9 mouse cellular contexts compared by ENCODE assay signal in genomic region chr7:19179173-19179572, GRCm38 (mm10). TPM values are rescaled to one million over a fixed set of nuclear protein-coding genes. Genes with fewer than 3 reads are reported as not detected.
DNase-seq lines count a peak whose midpoint lies in the region; ATAC-seq and TF ChIP-seq lines count a peak whose summit lies in the region.
"Had no signal": no experiment of that assay in that cellular context is flagged by ENCODE, and none has a peak within 500 bp of the region (broad histone marks: within the 10 kb centered on the region; RNA-seq: fewer than 3 reads in every experiment).

No protein-coding gene starts in this region.

- peak overlapping the region; percentile 68 for H3K9ac ChIP-seq in MEL (ENCODE audit: control insufficient read depth, low read depth, low read length, poor library complexity, severe bottlenecking)
- H3K9ac ChIP-seq in forebrain, postnatal 0 days, result peak overlapping the region; percentile 39
- peak overlapping the region; percentile 49; the same call in 1 of the 2 replicates for H3K9ac ChIP-seq in hindbrain, embryonic 13.5 days

- WGBS in forebrain, postnatal 0 days, result 7% methylated on average over 28 of the region's 32 CpGs
- 1% methylated on average over 31 of the region's 32 CpGs for WGBS in hindbrain, embryonic 13.5 days

- TF ChIP-seq RAD21 in MEL (IDR thresholded peaks at IDR 0.05; ENCODE audit: low read depth, low read length), result peak; percentile 56

- peak; percentile 87 for DNase-seq in MEL (ENCODE audit: low read depth, low spot score)
- DNase-seq in cerebellum, adult 11-12 months, result peak; percentile 60
- DNase-seq in forebrain, postnatal 0 days, result peak; percentile 75
- DNase-seq in left cerebral cortex, adult 2 months (ENCODE audit: extremely low spot score in 1 of 2, low spot score in 2 of 2), result peak; percentile 67 to 76
- DNase-seq in lung, postnatal 36 days, result peak; percentile 81
- peak; percentile 57 for DNase-seq in retina, postnatal 7 days (ENCODE audit: low read depth, low spot score)
- no peak for DNase-seq in urinary bladder, postnatal 10 days (ENCODE audit: low spot score)

- no peak overlapping the region; the same call in 1 of the 2 replicates for H3K27ac ChIP-seq in MEL (ENCODE audit: control insufficient read depth, low read depth, low read length)
- H3K27ac ChIP-seq in forebrain, postnatal 0 days (ENCODE audit: low read depth, low read length), result no peak overlapping the region
- H3K27ac ChIP-seq in hindbrain, embryonic 13.5 days, result no peak overlapping the region
- H3K27ac ChIP-seq in left cerebral cortex, adult 2 months, result peak overlapping the region; percentile 0; the same call in 1 of the 2 replicates

- H3K79me2 ChIP-seq in MEL (ENCODE audit: control insufficient read depth, insufficient read depth, low read length, poor library complexity), result no peaks in the 10 kb centered on the region

- H3K4me3 ChIP-seq in MEL (ENCODE audit: control insufficient read depth in 1 of 2, insufficient read depth in 1 of 2, low read depth in 2 of 2, low read length in 2 of 2), result peak overlapping the region; percentile 60 to 83
- H3K4me3 ChIP-seq in forebrain, postnatal 0 days (ENCODE audit: low read depth, low read length), result peak overlapping the region; percentile 70
- H3K4me3 ChIP-seq in hindbrain, embryonic 13.5 days, result peak overlapping the region; percentile 67
- peak overlapping the region; percentile 70 for H3K4me3 ChIP-seq in left cerebral cortex, adult 2 months
- H3K4me3 ChIP-seq: erythroblast, embryonic 14.5 days had no signal

- peak overlapping the region; percentile 56 for H3K4me2 ChIP-seq in forebrain, postnatal 0 days (ENCODE audit: low read depth)
- H3K4me2 ChIP-seq in hindbrain, embryonic 13.5 days, result peak overlapping the region; percentile 76

- peak in 2 of 3 experiments; percentile 96 to 98; a peak in 5 of 6 replicates for TF ChIP-seq CTCF in MEL (IDR thresholded peaks at IDR 0.05 in 2 of 3, conservative IDR thresholded peaks at IDR 0.05 in 1 of 3; ENCODE audit: control insufficient read depth in 1 of 3, insufficient read depth in 1 of 3, low read depth in 2 of 3, low read length in 3 of 3, poor library complexity in 1 of 3, severe bottlenecking in 1 of 3)
- TF ChIP-seq CTCF in forebrain, postnatal 0 days (IDR thresholded peaks at IDR 0.05; ENCODE audit: low read depth), result peak; percentile 82
- peak; percentile 62 for TF ChIP-seq CTCF in left cerebral cortex, adult 2 months (IDR thresholded peaks at IDR 0.05)

- peaks cover 0 to 8% of the 10 kb centered on the region in 2 experiments; a peak in 2 of 4 replicates for H3K36me3 ChIP-seq in MEL (ENCODE audit: control insufficient read depth in 1 of 2, insufficient read depth in 2 of 2, low read length in 2 of 2)
- H3K36me3 ChIP-seq in forebrain, postnatal 0 days (ENCODE audit: insufficient read depth), result peaks cover 24% of the 10 kb centered on the region
- peaks cover 24% of the 10 kb centered on the region for H3K36me3 ChIP-seq in hindbrain, embryonic 13.5 days

- intact Hi-C loops in left cerebral cortex, adult 2 months (cut with DNase I), result loop anchor here (2.0 to 5.0 kb wide), 4 partner anchors 18 to 164 kb away; no protein-coding TSS in a partner anchor

- no peaks in the 10 kb centered on the region for H3K27me3 ChIP-seq in MEL (ENCODE audit: control insufficient read depth in 1 of 2, insufficient read depth in 2 of 2, low read length in 2 of 2)
- peaks cover 5% of the 10 kb centered on the region; the same call in 1 of the 2 replicates for H3K27me3 ChIP-seq in forebrain, postnatal 0 days (ENCODE audit: insufficient read depth, low read length)
- H3K27me3 ChIP-seq in hindbrain, embryonic 13.5 days, result peaks cover 48% of the 10 kb centered on the region

- TF ChIP-seq EP300 in MEL (IDR thresholded peaks at IDR 0.05; ENCODE audit: low read depth in 1 of 2, low read length in 2 of 2), result no peak; a peak in 1 of 4 replicates

- no peak for ATAC-seq in forebrain, postnatal 0 days
- no peak for ATAC-seq in hindbrain, embryonic 13.5 days (ENCODE audit: low FRiP score)

- H3K4me1 ChIP-seq in MEL (ENCODE audit: control insufficient read depth in 1 of 2, insufficient read depth in 2 of 2, low read length in 2 of 2), result peaks cover 9 to 22% of the 10 kb centered on the region in 2 experiments
- H3K4me1 ChIP-seq in forebrain, postnatal 0 days (ENCODE audit: insufficient read depth), result peaks cover 7% of the 10 kb centered on the region; the same call in 1 of the 2 replicates
- H3K4me1 ChIP-seq in hindbrain, embryonic 13.5 days (replicated peaks), result peaks cover 44% of the 10 kb centered on the region

- H3K9me3 ChIP-seq in MEL (replicated peaks; ENCODE audit: insufficient read depth, low read length), result no peaks in the 10 kb centered on the region
- no peaks in the 10 kb centered on the region for H3K9me3 ChIP-seq in forebrain, postnatal 0 days (ENCODE audit: low read length)
- H3K9me3 ChIP-seq in hindbrain, embryonic 13.5 days, result no peaks in the 10 kb centered on the region

- TF ChIP-seq POLR2A in MEL (IDR thresholded peaks at IDR 0.05; ENCODE audit: control insufficient read depth in 1 of 2, insufficient read depth in 1 of 2, low read depth in 1 of 2, low read length in 2 of 2, poor library complexity in 1 of 2), result no peak; a peak in 1 of 4 replicates

TF ChIP-seq in MEL, 35 proteins besides CTCF, POLR2A, EP300 and RAD21 (continues in another document):
- peak; percentile 45; the same call in 1 of the 2 replicates for TF ChIP-seq SIN3A (IDR thresholded peaks at IDR 0.05; ENCODE audit: low read length)
- TF ChIP-seq HCFC1 (IDR thresholded peaks at IDR 0.05; ENCODE audit: low read depth, low read length), result peak; percentile 54; the same call in 1 of the 2 replicates
- TF ChIP-seq ZC3H11A (IDR thresholded peaks at IDR 0.05; ENCODE audit: low read depth, low read length), result peak; percentile 69
- no peak for TF ChIP-seq KAT2A (conservative IDR thresholded peaks at IDR 0.05; ENCODE audit: low read depth, low read length)
- peak; percentile 83 for TF ChIP-seq MAX (IDR thresholded peaks at IDR 0.05; ENCODE audit: low read length)
- no peak for TF ChIP-seq GABPA (IDR thresholded peaks at IDR 0.05; ENCODE audit: low read depth, low read length)
- 0 out of 2 replicates have a peak, but pooled peaks have one; percentile 23 for TF ChIP-seq NRF1 (IDR thresholded peaks at IDR 0.05; ENCODE audit: insufficient read depth, low read depth, low read length, poor library complexity, severe bottlenecking)
- peak; percentile 36; the same call in 1 of the 2 replicates for TF ChIP-seq ETS1 (IDR thresholded peaks at IDR 0.05; ENCODE audit: low read depth, low read length)
- TF ChIP-seq ELF1 (IDR thresholded peaks at IDR 0.05; ENCODE audit: low read depth, low read length), result 0 out of 2 replicates have a peak, but pooled peaks have one; percentile 15
- TF ChIP-seq TCF12 (IDR thresholded peaks at IDR 0.05; ENCODE audit: low read depth, low read length), result peak; percentile 30; the same call in 1 of the 2 replicates
- no peak for TF ChIP-seq USF1 (IDR thresholded peaks at IDR 0.05; ENCODE audit: low read depth, low read length)
- TF ChIP-seq CHD1 (IDR thresholded peaks at IDR 0.05; ENCODE audit: low read depth, low read length), result no peak

RNA-seq across cellular contexts. Expression of gene Eml2, which starts 3.0 kb away (rescaled TPM):
- total RNA-seq in MEL (2012; rRNA removed), result 22.0 and 25.1 TPM in 2 replicates
- 10 to 100 TPM in 1 of 2 experiments, not detected in 1; 43.6 TPM for polyA plus RNA-seq in MEL (2012; ENCODE audit: insufficient read depth in 1 of 2, insufficient read length in 2 of 2, low read depth in 1 of 2, low replicate concordance in 2 of 2, missing spikeins in 1 of 2)
- 63.6 and 64.8 TPM in 2 replicates for total RNA-seq in forebrain, postnatal 0 days (2014; rRNA removed)
- 7.9 and 9.9 TPM in 2 replicates for polyA plus RNA-seq in forebrain, postnatal 0 days (2015; fragmentation: Nextera tagmentation; extraction: Ambion mirVana)
- 6.6 and 8.2 TPM in 2 replicates for polyA plus RNA-seq in hindbrain, embryonic 13.5 days (2015; fragmentation: Nextera tagmentation; extraction: Ambion mirVana)
- 100 to 1,000 TPM; 131 to 138 TPM for total RNA-seq in left cerebral cortex, adult 2 months (2021)

RNA-seq across cellular contexts. Expression of gene Gipr, which starts 13.2 kb away (rescaled TPM):
- 0.49 and 0.65 TPM in 2 replicates for total RNA-seq in MEL (2012; rRNA removed)
- 1 to 10 TPM in 1 of 2 experiments, not detected in 1; 2.1 TPM for polyA plus RNA-seq in MEL (2012; ENCODE audit: insufficient read depth in 1 of 2, insufficient read length in 2 of 2, low read depth in 1 of 2, low replicate concordance in 2 of 2, missing spikeins in 1 of 2)
- 16.9 and 20.2 TPM in 2 replicates for total RNA-seq in forebrain, postnatal 0 days (2014; rRNA removed)
- 5.3 and 8.0 TPM in 2 replicates for polyA plus RNA-seq in forebrain, postnatal 0 days (2015; fragmentation: Nextera tagmentation; extraction: Ambion mirVana)
- 1.6 and 2.3 TPM in 2 replicates for polyA plus RNA-seq in hindbrain, embryonic 13.5 days (2015; fragmentation: Nextera tagmentation; extraction: Ambion mirVana)
- total RNA-seq in left cerebral cortex, adult 2 months (2021), result 1 to 10 TPM; 1.8 to 1.9 TPM
- polyA plus RNA-seq: erythroblast, embryonic 14.5 days had no signal

RNA-seq across cellular contexts. Expression of gene Snrpd2, which starts 29.7 kb away (rescaled TPM):
- 333 and 345 TPM in 2 replicates for total RNA-seq in MEL (2012; rRNA removed)
- 100 to 1,000 TPM in 1 of 2 experiments, not detected in 1; 234 TPM for polyA plus RNA-seq in MEL (2012; ENCODE audit: insufficient read depth in 1 of 2, insufficient read length in 2 of 2, low read depth in 1 of 2, low replicate concordance in 2 of 2, missing spikeins in 1 of 2)
- total RNA-seq in forebrain, postnatal 0 days (2014; rRNA removed), result 50.0 and 88.1 TPM in 2 replicates
- 124 and 172 TPM in 2 replicates for polyA plus RNA-seq in forebrain, postnatal 0 days (2015; fragmentation: Nextera tagmentation; extraction: Ambion mirVana)
- polyA plus RNA-seq in hindbrain, embryonic 13.5 days (2015; fragmentation: Nextera tagmentation; extraction: Ambion mirVana), result 123 and 128 TPM in 2 replicates
- 10 to 100 TPM; 69.8 to 73.3 TPM for total RNA-seq in left cerebral cortex, adult 2 months (2021)

RNA-seq across cellular contexts. Expression of gene Qpctl, which starts 30.1 kb away (rescaled TPM):
- 3.1 and 3.4 TPM in 2 replicates for total RNA-seq in MEL (2012; rRNA removed)
- polyA plus RNA-seq in MEL (2012; ENCODE audit: insufficient read depth in 1 of 2, insufficient read length in 2 of 2, low read depth in 1 of 2, low replicate concordance in 2 of 2, missing spikeins in 1 of 2), result 1 to 10 TPM in 1 of 2 experiments, not detected in 1; 6.5 TPM
- 12.3 and 14.4 TPM in 2 replicates for total RNA-seq in forebrain, postnatal 0 days (2014; rRNA removed)
- polyA plus RNA-seq in forebrain, postnatal 0 days (2015; fragmentation: Nextera tagmentation; extraction: Ambion mirVana), result 19.8 and 23.3 TPM in 2 replicates
- 23.1 and 23.8 TPM in 2 replicates for polyA plus RNA-seq in hindbrain, embryonic 13.5 days (2015; fragmentation: Nextera tagmentation; extraction: Ambion mirVana)
- total RNA-seq in left cerebral cortex, adult 2 months (2021), result 10 to 100 TPM; 14.8 to 16.3 TPM

RNA-seq across cellular contexts. Expression of gene Gpr4, which starts 33.2 kb away (rescaled TPM):
- 0.07 and 0.19 TPM in 2 replicates for total RNA-seq in MEL (2012; rRNA removed)
- polyA plus RNA-seq in MEL (2012; ENCODE audit: insufficient read depth in 1 of 2, insufficient read length in 2 of 2, low read depth in 1 of 2, low replicate concordance in 2 of 2, missing spikeins in 1 of 2), result under 1 TPM in 1 of 2 experiments, not detected in 1; 0.15 TPM
- total RNA-seq in forebrain, postnatal 0 days (2014; rRNA removed), result 2.2 and 2.5 TPM in 2 replicates
- 5.9 and 6.0 TPM in 2 replicates for polyA plus RNA-seq in forebrain, postnatal 0 days (2015; fragmentation: Nextera tagmentation; extraction: Ambion mirVana)
- polyA plus RNA-seq in hindbrain, embryonic 13.5 days (2015; fragmentation: Nextera tagmentation; extraction: Ambion mirVana), result 1.8 and 2.3 TPM in 2 replicates
- total RNA-seq in left cerebral cortex, adult 2 months (2021), result 1 to 10 TPM; 2.4 to 3.8 TPM
- polyA plus RNA-seq: erythroblast, embryonic 14.5 days had no signal
